Mouse (Mus musculus) midbrain, embryonic 14.5 days (tissue): ENCODE results near the gene Mta2. TPM values are rescaled to one million over a fixed set of nuclear protein-coding genes. Genes with fewer than 3 reads are reported as not detected.

ENCODE experiments used
- ATAC-seq: fragments of 200-750 bp; cut with Nextera tagmentation; 2 replicates; pipeline ENCODE4 v1.8.0; 2017; ENCODE audit warnings: moderate number of reproducible peaks, moderate library complexity; ENCODE audit not compliant: low FRiP score, low TSS enrichment
- DNase-seq: peaks from one replicate; pipeline ENCODE4 v3.0.0-alpha.2; 2015
- H3K27ac ChIP-seq: fragments of 300-500 bp; sonication (generic); replicated peaks from 2 replicates; pipeline ENCODE4 v1.5.1; 2014; ENCODE audit warnings: mild to moderate bottlenecking, low read depth, low read length, moderate library complexity
- H3K27me3 ChIP-seq: fragments of 300-500 bp; sonication (generic); 2 replicates; pipeline ENCODE4 v1.6.1; 2014; ENCODE audit warnings: low read length, control low read depth, mixed read lengths; ENCODE audit not compliant: control insufficient read depth, insufficient read depth
- H3K36me3 ChIP-seq: fragments of 300-500 bp; sonication (generic); 2 replicates; pipeline ENCODE4 v1.6.1; 2014; ENCODE audit warnings: low read length, control low read depth; ENCODE audit not compliant: control insufficient read depth, insufficient read depth
- H3K4me1 ChIP-seq: fragments of 300-500 bp; sonication (generic); 2 replicates; pipeline ENCODE4 v1.6.1; 2014; ENCODE audit warnings: mild to moderate bottlenecking, antibody characterized with exemption, low read length, control low read depth; ENCODE audit not compliant: control insufficient read depth, insufficient read depth
- H3K4me2 ChIP-seq: fragments of 300-500 bp; sonication (generic); 2 replicates; pipeline ENCODE4 v1.6.1; 2014; ENCODE audit warnings: mild to moderate bottlenecking, low read length, moderate library complexity
- H3K4me3 ChIP-seq: fragments of 300-500 bp; sonication (generic); replicated peaks from 2 replicates; pipeline ENCODE4 v1.5.1; 2014; ENCODE audit warnings: low read depth, low read length
- H3K9ac ChIP-seq: fragments of 300-500 bp; sonication (generic); replicated peaks from 2 replicates; pipeline ENCODE4 v1.6.1; 2014; ENCODE audit warnings: mild to moderate bottlenecking, low read length, moderate library complexity
- H3K9me3 ChIP-seq: fragments of 300-500 bp; sonication (generic); 2 replicates; pipeline ENCODE4 v1.6.1; 2016; ENCODE audit warnings: low read length, control low read depth, mixed read lengths; ENCODE audit not compliant: control insufficient read depth
- WGBS: fragments of 180-500 bp; shearing (Covaris S2); extraction: QIAGEN DNeasy Blood & Tissue Kit; methylation state at CpG from one replicate; pipeline ENCODE4 v1.1.7; 2014; 5-methylcytosine and 5-hydroxymethylcytosine counted together
- polyA plus RNA-seq: library from polyadenylated mRNA; unstranded; fragments of >200 nt; fragmentation: Nextera tagmentation; extraction: Ambion mirVana; gene quantifications from 2 replicates; pipeline ENCODE4 v1.2.1, GENCODE M21; 2014

The Mta2 gene
- polyA plus RNA-seq, 1 experiment from 2014 or later = 38.0 TPM

DNA sequence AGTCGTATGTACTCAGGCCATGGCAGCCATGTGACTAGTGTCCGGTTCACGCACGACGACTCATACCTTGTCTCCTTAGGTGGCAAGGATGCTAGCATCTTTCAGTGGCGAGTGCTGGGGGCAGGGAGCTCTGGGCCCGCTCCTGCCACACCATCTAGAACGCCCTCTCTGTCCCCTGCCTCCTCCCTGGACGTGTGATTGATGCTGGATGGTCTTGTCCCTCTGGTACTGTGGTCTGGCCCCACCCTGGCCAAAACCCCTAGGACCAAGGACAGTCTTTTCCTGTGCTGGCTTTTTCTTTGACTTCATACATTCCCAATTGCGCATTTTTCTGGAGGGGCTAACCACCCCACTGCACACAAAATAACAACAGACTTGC lies 550 bp upstream of the Mta2 start:
- H3K9me3 ChIP-seq = no peaks in the 10 kb centered on the region
- peak overlapping the region; percentile 78 for H3K27ac ChIP-seq
- ATAC-seq (peak; percentile 14; the same call in 1 of the 2 replicates), DNase-seq (no peak)
- 38% methylated on average over 10 of the region's 10 CpGs for WGBS
- peaks cover 23% of the 10 kb centered on the region for H3K36me3 ChIP-seq
- peak overlapping the region; percentile 98 for H3K9ac ChIP-seq
- peak overlapping the region; percentile 64 for H3K4me2 ChIP-seq
- peaks cover 22% of the 10 kb centered on the region for H3K4me1 ChIP-seq
- H3K4me3 ChIP-seq = peak overlapping the region; percentile 95
- H3K27me3 ChIP-seq = no peaks in the 10 kb centered on the region

DNA sequence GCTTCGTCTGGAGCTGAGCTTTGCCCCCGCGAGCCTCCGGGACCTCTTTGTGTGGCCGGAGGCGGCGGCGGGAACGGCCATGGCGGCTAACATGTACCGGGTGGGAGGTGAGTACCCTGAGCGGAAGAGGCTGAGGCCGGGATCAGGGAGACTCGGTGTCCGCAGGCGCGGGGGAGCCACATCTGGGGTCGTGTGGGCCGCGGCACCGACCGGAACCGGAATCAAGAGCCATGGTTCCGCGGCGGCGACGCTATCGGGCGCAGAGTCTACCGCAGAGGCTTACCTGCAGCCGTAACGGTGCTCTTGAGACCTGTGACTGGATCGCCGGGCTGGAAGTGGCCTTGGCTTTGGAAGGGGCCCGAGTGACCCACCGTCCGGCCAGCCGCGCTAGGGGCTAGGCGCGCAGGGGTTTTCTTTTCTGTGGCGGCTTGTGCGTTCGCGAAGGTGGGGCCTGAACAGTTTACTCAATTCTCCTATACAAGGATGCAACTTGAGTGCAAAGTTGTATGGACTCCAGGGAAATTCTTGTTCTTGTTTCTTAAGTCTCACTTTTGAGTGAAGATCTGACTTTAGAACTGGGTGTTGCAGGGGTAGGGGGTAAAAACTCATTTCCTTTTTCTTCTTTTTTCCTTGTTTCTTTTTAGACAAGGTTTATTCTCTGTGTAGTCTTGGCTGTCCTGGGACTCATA lies 745 bp downstream of the Mta2 start:
- H3K27me3 ChIP-seq = no peaks in the 10 kb centered on the region
- under 1% methylated on average over 46 of the region's 46 CpGs for WGBS
- H3K4me2 ChIP-seq = peak overlapping the region; percentile 64
- peak; percentile 57; the same call in 1 of the 2 replicates for ATAC-seq
- H3K27ac ChIP-seq = peak overlapping the region; percentile 96
- peak overlapping the region; percentile 98 for H3K9ac ChIP-seq
- no peaks in the 10 kb centered on the region for H3K9me3 ChIP-seq
- H3K4me3 ChIP-seq = peak overlapping the region; percentile 95
- H3K4me1 ChIP-seq = peaks cover 22% of the 10 kb centered on the region
- DNase-seq = peak; percentile 69
- H3K36me3 ChIP-seq = peaks cover 34% of the 10 kb centered on the region

GRCm38 (mm10) chr19:8943047-8943446 lies 1.4 kb downstream of the Mta2 start:
- H3K27me3 ChIP-seq = no peaks in the 10 kb centered on the region
- no peak overlapping the region for H3K27ac ChIP-seq
- H3K9ac ChIP-seq = peak overlapping the region; percentile 98; the same call in 1 of the 2 replicates
- H3K4me1 ChIP-seq = peaks cover 22% of the 10 kb centered on the region
- no peak for ATAC-seq
- no peak for DNase-seq
- no peaks in the 10 kb centered on the region for H3K9me3 ChIP-seq
- peak overlapping the region; percentile 95 for H3K4me3 ChIP-seq
- WGBS = 70% methylated on average over 2 of the region's 2 CpGs
- H3K4me2 ChIP-seq = peak overlapping the region; percentile 64
- peaks cover 41% of the 10 kb centered on the region for H3K36me3 ChIP-seq

- no peak overlapping the region for H3K9ac ChIP-seq
These were observed 2.4 kb downstream of the Mta2 start for GRCm38 (mm10) chr19:8944062-8944461.

GRCm38 (mm10) chr19:8944750-8945149 lies 3.1 kb downstream of the Mta2 start:
- H3K27me3 ChIP-seq = no peaks in the 10 kb centered on the region
- no peak overlapping the region for H3K4me3 ChIP-seq
- H3K4me1 ChIP-seq = peaks cover 22% of the 10 kb centered on the region
- peaks cover 55% of the 10 kb centered on the region for H3K36me3 ChIP-seq
- peak overlapping the region; percentile 26 for H3K4me2 ChIP-seq
- WGBS = 43% methylated on average over 5 of the region's 5 CpGs
- no peak overlapping the region for H3K27ac ChIP-seq
- ATAC-seq (no peak), DNase-seq (peak; percentile 78)
- H3K9ac ChIP-seq = no peak overlapping the region
- H3K9me3 ChIP-seq = no peaks in the 10 kb centered on the region

More at GRCm38 (mm10) chr19:8944062-8944461, 2.4 kb downstream of the Mta2 start:
- Histone ChIP-seq H3K9me3 (no peaks in the 10 kb centered on the region), H3K4me2 (peak overlapping the region; percentile 64), H3K27ac (no peak overlapping the region), H3K27me3 (no peaks in the 10 kb centered on the region), H3K4me3 (peak overlapping the region; percentile 12), H3K4me1 (peaks cover 22% of the 10 kb centered on the region), H3K36me3 (peaks cover 51% of the 10 kb centered on the region)
- DNase-seq (no peak), ATAC-seq (no peak)
- WGBS = 74% methylated on average over 5 of the region's 5 CpGs

GRCm38 (mm10) chr19:8945251-8945650 lies 3.6 kb downstream of the Mta2 start:
- Histone ChIP-seq H3K9ac (no peak overlapping the region), H3K4me3 (no peak overlapping the region), H3K27me3 (no peaks in the 10 kb centered on the region), H3K36me3 (peaks cover 59% of the 10 kb centered on the region), H3K4me1 (peaks cover 22% of the 10 kb centered on the region), H3K4me2 (peak overlapping the region; percentile 26), H3K9me3 (no peaks in the 10 kb centered on the region), H3K27ac (no peak overlapping the region)
- WGBS = 90% methylated on average over 6 of the region's 6 CpGs
- DNase-seq (no peak), ATAC-seq (no peak)

DNA sequence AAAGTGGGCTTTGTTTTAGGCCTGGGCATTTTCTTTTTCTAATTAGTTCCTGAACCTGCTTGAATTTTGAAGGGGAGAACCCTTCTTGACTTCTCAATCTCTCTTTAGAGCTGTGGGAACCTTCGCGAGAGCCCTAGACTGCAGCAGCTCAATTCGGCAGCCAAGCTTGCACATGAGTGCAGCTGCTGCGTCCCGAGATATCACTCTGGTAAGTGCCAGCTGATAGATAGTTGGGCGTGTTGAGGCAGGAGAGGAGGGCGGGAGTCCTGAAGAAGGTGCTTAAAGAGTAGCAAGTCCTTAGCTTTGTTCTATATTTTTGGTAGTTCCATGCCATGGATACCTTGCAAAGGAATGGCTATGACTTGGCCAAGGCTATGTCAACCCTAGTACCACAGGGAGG lies 5.3 kb downstream of the Mta2 start:
- Histone ChIP-seq H3K4me2 (no peak overlapping the region), H3K4me1 (peaks cover 17% of the 10 kb centered on the region), H3K4me3 (no peak overlapping the region), H3K36me3 (peaks cover 76% of the 10 kb centered on the region), H3K27ac (no peak overlapping the region), H3K9me3 (no peaks in the 10 kb centered on the region), H3K9ac (no peak overlapping the region), H3K27me3 (no peaks in the 10 kb centered on the region)
- ATAC-seq (no peak), DNase-seq (no peak)
- WGBS = 98% methylated on average over 7 of the region's 7 CpGs

DNA sequence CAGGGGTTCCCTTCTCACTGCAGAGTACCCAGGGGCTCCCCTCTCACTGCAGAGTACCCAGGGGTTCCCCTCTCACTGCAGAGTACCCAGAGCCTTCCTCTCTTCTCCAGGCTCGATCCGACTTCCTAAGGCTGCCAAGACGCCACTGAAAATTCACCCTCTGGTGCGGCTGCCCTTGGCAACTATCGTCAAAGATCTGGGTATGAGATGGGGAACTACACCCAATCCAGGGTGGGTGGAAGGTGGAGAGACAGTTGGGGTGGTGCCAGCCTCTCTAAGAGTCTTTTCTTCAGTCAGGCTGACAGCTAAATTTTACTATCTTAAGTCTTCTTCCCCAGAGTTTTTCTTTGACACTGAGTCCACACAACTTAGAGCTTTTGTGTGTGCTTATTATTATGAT lies 8.5 kb downstream of the Mta2 start:
- Histone ChIP-seq H3K27me3 (no peaks in the 10 kb centered on the region), H3K4me1 (peaks cover 11% of the 10 kb centered on the region), H3K4me3 (no peak overlapping the region), H3K27ac (no peak overlapping the region), H3K4me2 (no peak overlapping the region), H3K36me3 (peaks cover 70% of the 10 kb centered on the region), H3K9ac (no peak overlapping the region; the same call in 1 of the 2 replicates), H3K9me3 (no peaks in the 10 kb centered on the region)
- DNase-seq (no peak), ATAC-seq (no peak)
- WGBS = 90% methylated on average over 5 of the region's 5 CpGs

- WGBS = 79% methylated on average over 9 of the region's 9 CpGs
- Histone ChIP-seq H3K9me3 (no peaks in the 10 kb centered on the region), H3K36me3 (peaks cover 64% of the 10 kb centered on the region), H3K4me2 (no peak overlapping the region; the same call in 1 of the 2 replicates), H3K9ac (no peak overlapping the region), H3K4me3 (no peak overlapping the region), H3K27ac (peak overlapping the region; percentile 87), H3K4me1 (peaks cover 11% of the 10 kb centered on the region), H3K27me3 (no peaks in the 10 kb centered on the region)
- ATAC-seq = no peak
- DNase-seq = peak; percentile 5
These were observed 10.6 kb downstream of the Mta2 start for GRCm38 (mm10) chr19:8952241-8952640.
